Mouse (Mus musculus) hindbrain, embryonic 11.5 days (tissue): ENCODE results near the gene Slc25a41. TPM values are rescaled to one million over a fixed set of nuclear protein-coding genes. Genes with fewer than 3 reads are reported as not detected.

Experiments used
- ATAC-seq: fragments of 200-750 bp; cut with Nextera tagmentation; 2 replicates; pipeline ENCODE4 v1.8.0; 2017; ENCODE audit warnings: mild to moderate bottlenecking, moderate TSS enrichment, moderate library complexity; ENCODE audit not compliant: low FRiP score
- DNase-seq: peaks from one replicate; pipeline ENCODE4 v3.0.0-alpha.2; 2015; ENCODE audit warnings: low spot score
- H3K27ac ChIP-seq: fragments of 300-500 bp; sonication (generic); 2 replicates; pipeline ENCODE4 v1.5.1; 2014; ENCODE audit warnings: mild to moderate bottlenecking, low read depth, low read length
- H3K27me3 ChIP-seq: fragments of 300-500 bp; sonication (generic); 2 replicates; pipeline ENCODE4 v1.6.1; 2014; ENCODE audit warnings: mild to moderate bottlenecking, low read length, moderate library complexity, mixed read lengths; ENCODE audit not compliant: control insufficient read depth, insufficient read depth
- H3K36me3 ChIP-seq: fragments of 300-500 bp; sonication (generic); 2 replicates; pipeline ENCODE4 v1.6.1; 2014; ENCODE audit warnings: mild to moderate bottlenecking, low read length, moderate library complexity, mixed read lengths; ENCODE audit not compliant: control insufficient read depth, insufficient read depth
- H3K4me1 ChIP-seq: fragments of 300-500 bp; sonication (generic); replicated peaks from 2 replicates; pipeline ENCODE4 v1.6.1; 2014; ENCODE audit warnings: low read length, mixed read lengths; ENCODE audit not compliant: control insufficient read depth, insufficient read depth
- H3K4me2 ChIP-seq: fragments of 300-500 bp; sonication (generic); replicated peaks from 2 replicates; pipeline ENCODE4 v1.6.1; 2014; ENCODE audit warnings: mild to moderate bottlenecking, low read depth, low read length
- H3K4me3 ChIP-seq: fragments of 300-500 bp; sonication (generic); 2 replicates; pipeline ENCODE4 v1.5.1; 2014; ENCODE audit warnings: low read depth, low read length
- H3K9ac ChIP-seq: fragments of 300-500 bp; sonication (generic); 2 replicates; pipeline ENCODE4 v1.6.1; 2014; ENCODE audit warnings: low read depth, low read length
- H3K9me3 ChIP-seq: fragments of 300-500 bp; sonication (generic); 2 replicates; pipeline ENCODE4 v1.6.1; 2016; ENCODE audit warnings: low read length; ENCODE audit not compliant: control insufficient read depth
- WGBS: fragments of 180-500 bp; shearing (Covaris S2); extraction: QIAGEN DNeasy Blood & Tissue Kit; methylation state at CpG from one replicate; pipeline ENCODE4 v1.1.7; 2014; 5-methylcytosine and 5-hydroxymethylcytosine counted together
- polyA plus RNA-seq: library from polyadenylated mRNA; unstranded; fragments of >200 nt; fragmentation: Nextera tagmentation; extraction: Ambion mirVana; gene quantifications from 2 replicates; pipeline ENCODE4 v1.2.1, GENCODE M21; 2014

The Slc25a41 gene
- polyA plus RNA-seq, 1 experiment from 2014 or later: not detected

- H3K9ac ChIP-seq: peak within 1 kb of the TSS; percentile 99
- H3K4me1 ChIP-seq: peaks cover 9% of the 10 kb centered on the region
- H3K36me3 ChIP-seq: peaks cover 5% of the 10 kb centered on the region
- peak within 1 kb of the TSS; percentile 90 for H3K27ac ChIP-seq
- no peaks in the 10 kb centered on the region for H3K9me3 ChIP-seq
- DNase-seq (peak; percentile 69), ATAC-seq (0 out of 2 replicates have a peak, but pooled peaks have one; percentile 1)
- WGBS: under 1% methylated on average over 65 of the region's 99 CpGs
- no peaks in the 10 kb centered on the region for H3K27me3 ChIP-seq
- H3K4me3 ChIP-seq: peak within 1 kb of the TSS; percentile 78
- H3K4me2 ChIP-seq: peak within 1 kb of the TSS; percentile 94
Observed at GRCm38 (mm10) chr17:57030931-57031660, 10.4 kb downstream of the Slc25a41 start, which contains the start of gene Khsrp. Gene Khsrp, minus strand, starts transcription at chr17:57031522.

- ATAC-seq (no peak), DNase-seq (no peak)
- peaks cover 11% of the 10 kb centered on the region for H3K36me3 ChIP-seq
- H3K4me1 ChIP-seq: peaks cover 9% of the 10 kb centered on the region
- H3K27ac ChIP-seq: no peak overlapping the region
- peak overlapping the region; percentile 94 for H3K4me2 ChIP-seq
- peak overlapping the region; percentile 99 for H3K9ac ChIP-seq
- no peaks in the 10 kb centered on the region for H3K9me3 ChIP-seq
- WGBS: 53% methylated on average over 8 of the region's 8 CpGs
- peak overlapping the region; percentile 78 for H3K4me3 ChIP-seq
- H3K27me3 ChIP-seq: no peaks in the 10 kb centered on the region
Observed at GRCm38 (mm10) chr17:57029691-57030090, 11.8 kb downstream of the Slc25a41 start.

GRCm38 (mm10) chr17:57027471-57027870 is 14.0 kb downstream of the Slc25a41 start:
- Histone ChIP-seq H3K27me3 (no peaks in the 10 kb centered on the region), H3K9ac (no peak overlapping the region), H3K4me2 (no peak overlapping the region), H3K4me3 (no peak overlapping the region), H3K27ac (no peak overlapping the region), H3K9me3 (no peaks in the 10 kb centered on the region), H3K4me1 (peaks cover 9% of the 10 kb centered on the region), H3K36me3 (peaks cover 28% of the 10 kb centered on the region)
- DNase-seq (no peak), ATAC-seq (no peak)
- WGBS: 87% methylated on average over 4 of the region's 4 CpGs

- H3K4me1 ChIP-seq: no peaks in the 10 kb centered on the region
- no peaks in the 10 kb centered on the region for H3K9me3 ChIP-seq
- 92% methylated on average over 5 of the region's 5 CpGs for WGBS
- H3K36me3 ChIP-seq: peaks cover 32% of the 10 kb centered on the region
- no peak overlapping the region for H3K4me2 ChIP-seq
- H3K27me3 ChIP-seq: no peaks in the 10 kb centered on the region
- no peak overlapping the region for H3K4me3 ChIP-seq
- H3K9ac ChIP-seq: no peak overlapping the region
- DNase-seq (no peak), ATAC-seq (no peak)
- no peak overlapping the region for H3K27ac ChIP-seq
Observed at GRCm38 (mm10) chr17:57020960-57021359, 20.5 kb downstream of the Slc25a41 start.

- ATAC-seq: no peak
- peaks cover 27% of the 10 kb centered on the region for H3K36me3 ChIP-seq
Observed at GRCm38 (mm10) chr17:57019693-57020092, 21.8 kb downstream of the Slc25a41 start.

GRCm38 (mm10) chr17:57012245-57012795 is 29.1 kb downstream of the Slc25a41 start:
- WGBS: 69% methylated on average over 13 of the region's 13 CpGs
- H3K27me3 ChIP-seq: no peaks in the 10 kb centered on the region
- no peaks in the 10 kb centered on the region for H3K9me3 ChIP-seq
- ATAC-seq (no peak; the same call in 1 of the 2 replicates), DNase-seq (no peak)
- no peak overlapping the region for H3K27ac ChIP-seq
- H3K4me3 ChIP-seq: no peak overlapping the region
- H3K36me3 ChIP-seq: no peaks in the 10 kb centered on the region
- H3K9ac ChIP-seq: no peak overlapping the region; the same call in 1 of the 2 replicates
- H3K4me2 ChIP-seq: peak overlapping the region; percentile 89
- no peaks in the 10 kb centered on the region for H3K4me1 ChIP-seq

More at GRCm38 (mm10) chr17:57019693-57020092, 21.8 kb downstream of the Slc25a41 start:
- H3K4me3 ChIP-seq: no peak overlapping the region
- no peak overlapping the region for H3K4me2 ChIP-seq
- H3K4me1 ChIP-seq: no peaks in the 10 kb centered on the region
- DNase-seq: no peak
- no peaks in the 10 kb centered on the region for H3K27me3 ChIP-seq
- H3K9me3 ChIP-seq: no peaks in the 10 kb centered on the region
- no peak overlapping the region for H3K27ac ChIP-seq
- H3K9ac ChIP-seq: no peak overlapping the region
- WGBS: 92% methylated on average over 2 of the region's 2 CpGs

- H3K27me3 ChIP-seq: no peaks in the 10 kb centered on the region
- peak; percentile 93 for ATAC-seq
- H3K36me3 ChIP-seq: no peaks in the 10 kb centered on the region
- H3K9me3 ChIP-seq: no peaks in the 10 kb centered on the region
- H3K9ac ChIP-seq: peak within 1 kb of the TSS; percentile 77
- under 1% methylated on average over 51 of the region's 51 CpGs for WGBS
- H3K4me2 ChIP-seq: peak within 1 kb of the TSS; percentile 89
- H3K27ac ChIP-seq: peak within 1 kb of the TSS; percentile 86
- no peaks in the 10 kb centered on the region for H3K4me1 ChIP-seq
- H3K4me3 ChIP-seq: peak within 1 kb of the TSS; percentile 71
- peak; percentile 100 for DNase-seq
Observed at GRCm38 (mm10) chr17:57011236-57012141, 30.0 kb downstream of the Slc25a41 start, which contains the start of the genes Gtf2f1 and Gm17949. Gene Gtf2f1, minus strand, starts transcription at chr17:57011288. Gene Gm17949, plus strand, starts transcription at chr17:57011469.

GRCm38 (mm10) chr17:57010911-57011235 is 30.6 kb downstream of the Slc25a41 start:
- under 1% methylated on average over 19 of the region's 19 CpGs for WGBS
- Histone ChIP-seq H3K4me2 (peak overlapping the region; percentile 75), H3K27ac (peak overlapping the region; percentile 48; the same call in 1 of the 2 replicates), H3K9ac (peak overlapping the region; percentile 66), H3K27me3 (no peaks in the 10 kb centered on the region), H3K9me3 (no peaks in the 10 kb centered on the region), H3K4me1 (no peaks in the 10 kb centered on the region), H3K36me3 (no peaks in the 10 kb centered on the region), H3K4me3 (peak overlapping the region; percentile 71)
- ATAC-seq (peak; percentile 67), DNase-seq (no peak)
